Mouse (Mus musculus): ENCODE results near the gene Crim1. TPM values are rescaled to one million over a fixed set of nuclear protein-coding genes. Genes with fewer than 3 reads are reported as not detected.

Crim1 gene
- polyA plus RNA-seq, 1 experiment, result 7.1 TPM

GRCm38 (mm10) chr17:78264116-78264515 is 64.1 kb downstream of the Crim1 start:
- Histone ChIP-seq H3K36me3 (ENCODE audit: control insufficient read depth, insufficient read depth) (no peaks in the 10 kb centered on the region), H3K4me3 (ENCODE audit: insufficient read depth, poor library complexity, severe bottlenecking) (no peak overlapping the region), H3ac (ENCODE audit: control insufficient read depth, insufficient read length, low read depth) (no peak overlapping the region), H3K79me2 (ENCODE audit: control insufficient read depth, insufficient read depth) (peaks cover 13% of the 10 kb centered on the region), H3K27me3 (ENCODE audit: control insufficient read depth, insufficient read depth, insufficient read length) (no peaks in the 10 kb centered on the region), H3K79me3 (ENCODE audit: low read depth) (peaks cover 5% of the 10 kb centered on the region)
- TF ChIP-seq CTCF (IDR thresholded peaks at IDR 0.05; ENCODE audit: control insufficient read depth, insufficient read depth, insufficient read length), result no peak
- TF ChIP-seq CEBPB (IDR thresholded peaks at IDR 0.05; ENCODE audit: low read depth), result no peak
- TF ChIP-seq FOSL1 (IDR thresholded peaks at IDR 0.05; ENCODE audit: insufficient read depth, low read length, poor library complexity, severe bottlenecking), result no peak
- TF ChIP-seq MAX (IDR thresholded peaks at IDR 0.05), result no peak
- no peak for TF ChIP-seq MYOG (IDR thresholded peaks at IDR 0.05; ENCODE audit: control insufficient read depth, extremely low read depth, insufficient read length)
- TF ChIP-seq MYOD1 (IDR thresholded peaks at IDR 0.05; ENCODE audit: control insufficient read depth, insufficient read length, low read depth), result no peak
- no peak for TF ChIP-seq USF1 (IDR thresholded peaks at IDR 0.05; ENCODE audit: low read depth)

- TF ChIP-seq MYOD1 (IDR thresholded peaks at IDR 0.05; ENCODE audit: control insufficient read depth, insufficient read length, low read depth) (no peak), USF1 (IDR thresholded peaks at IDR 0.05; ENCODE audit: low read depth) (no peak), CTCF (IDR thresholded peaks at IDR 0.05; ENCODE audit: control insufficient read depth, insufficient read depth, insufficient read length) (no peak)
Measured at GRCm38 (mm10) chr17:78265135-78265534, 65.1 kb downstream of the Crim1 start.

GRCm38 (mm10) chr17:78266271-78266670 is 66.2 kb downstream of the Crim1 start:
- H3K79me2 ChIP-seq (ENCODE audit: control insufficient read depth, insufficient read depth), result peaks cover 11% of the 10 kb centered on the region
- no peaks in the 10 kb centered on the region for H3K27me3 ChIP-seq (ENCODE audit: control insufficient read depth, insufficient read depth, insufficient read length)
- peaks cover 2% of the 10 kb centered on the region for H3K79me3 ChIP-seq (ENCODE audit: low read depth)
- H3K36me3 ChIP-seq (ENCODE audit: control insufficient read depth, insufficient read depth), result no peaks in the 10 kb centered on the region
- no peak overlapping the region for H3ac ChIP-seq (ENCODE audit: control insufficient read depth, insufficient read length, low read depth)
- TF ChIP-seq CTCF (IDR thresholded peaks at IDR 0.05; ENCODE audit: control insufficient read depth, insufficient read depth, insufficient read length), result no peak
- no peak for TF ChIP-seq MYOD1 (IDR thresholded peaks at IDR 0.05; ENCODE audit: control insufficient read depth, insufficient read length, low read depth)
- TF ChIP-seq MYOG (IDR thresholded peaks at IDR 0.05; ENCODE audit: control insufficient read depth, extremely low read depth, insufficient read length), result no peak
- TF ChIP-seq MAX (IDR thresholded peaks at IDR 0.05), result no peak
- TF ChIP-seq USF1 (IDR thresholded peaks at IDR 0.05; ENCODE audit: low read depth), result no peak
- TF ChIP-seq CEBPB (IDR thresholded peaks at IDR 0.05; ENCODE audit: low read depth), result no peak
- no peak for TF ChIP-seq FOSL1 (IDR thresholded peaks at IDR 0.05; ENCODE audit: insufficient read depth, low read length, poor library complexity, severe bottlenecking)
- no peak overlapping the region for H3K4me3 ChIP-seq (ENCODE audit: insufficient read depth, poor library complexity, severe bottlenecking)

More at GRCm38 (mm10) chr17:78265135-78265534, 65.1 kb downstream of the Crim1 start:
- Histone ChIP-seq H3K27me3 (ENCODE audit: control insufficient read depth, insufficient read depth, insufficient read length) (no peaks in the 10 kb centered on the region), H3K4me3 (ENCODE audit: insufficient read depth, poor library complexity, severe bottlenecking) (no peak overlapping the region), H3K36me3 (ENCODE audit: control insufficient read depth, insufficient read depth) (no peaks in the 10 kb centered on the region), H3ac (ENCODE audit: control insufficient read depth, insufficient read length, low read depth) (no peak overlapping the region), H3K79me3 (ENCODE audit: low read depth) (peaks cover 3% of the 10 kb centered on the region), H3K79me2 (ENCODE audit: control insufficient read depth, insufficient read depth) (peaks cover 13% of the 10 kb centered on the region)

- TF ChIP-seq MAX (IDR thresholded peaks at IDR 0.05) (no peak), MYOG (IDR thresholded peaks at IDR 0.05; ENCODE audit: control insufficient read depth, extremely low read depth, insufficient read length) (no peak)
- H3K27me3 ChIP-seq (ENCODE audit: control insufficient read depth, insufficient read depth, insufficient read length), result no peaks in the 10 kb centered on the region
- H3K4me3 ChIP-seq (ENCODE audit: insufficient read depth, poor library complexity, severe bottlenecking), result no peak overlapping the region
- H3K79me3 ChIP-seq (ENCODE audit: low read depth), result peaks cover 5% of the 10 kb centered on the region
- peaks cover 14% of the 10 kb centered on the region for H3K79me2 ChIP-seq (ENCODE audit: control insufficient read depth, insufficient read depth)
- no peak overlapping the region for H3ac ChIP-seq (ENCODE audit: control insufficient read depth, insufficient read length, low read depth)
- no peaks in the 10 kb centered on the region for H3K36me3 ChIP-seq (ENCODE audit: control insufficient read depth, insufficient read depth)
Measured at GRCm38 (mm10) chr17:78268591-78268990, 68.5 kb downstream of the Crim1 start.

GRCm38 (mm10) chr17:78269311-78269710 is 69.3 kb downstream of the Crim1 start:
- Histone ChIP-seq H3K79me2 (ENCODE audit: control insufficient read depth, insufficient read depth) (peaks cover 14% of the 10 kb centered on the region), H3K27me3 (ENCODE audit: control insufficient read depth, insufficient read depth, insufficient read length) (no peaks in the 10 kb centered on the region), H3K79me3 (ENCODE audit: low read depth) (peaks cover 6% of the 10 kb centered on the region), H3ac (ENCODE audit: control insufficient read depth, insufficient read length, low read depth) (no peak overlapping the region), H3K36me3 (ENCODE audit: control insufficient read depth, insufficient read depth) (no peaks in the 10 kb centered on the region), H3K4me3 (ENCODE audit: insufficient read depth, poor library complexity, severe bottlenecking) (no peak overlapping the region)
- TF ChIP-seq MYOD1 (IDR thresholded peaks at IDR 0.05; ENCODE audit: control insufficient read depth, insufficient read length, low read depth) (no peak), CTCF (IDR thresholded peaks at IDR 0.05; ENCODE audit: control insufficient read depth, insufficient read depth, insufficient read length) (no peak), CEBPB (IDR thresholded peaks at IDR 0.05; ENCODE audit: low read depth) (no peak), MYOG (IDR thresholded peaks at IDR 0.05; ENCODE audit: control insufficient read depth, extremely low read depth, insufficient read length) (no peak), FOSL1 (IDR thresholded peaks at IDR 0.05; ENCODE audit: insufficient read depth, low read length, poor library complexity, severe bottlenecking) (no peak), MAX (IDR thresholded peaks at IDR 0.05) (no peak), USF1 (IDR thresholded peaks at IDR 0.05; ENCODE audit: low read depth) (no peak)

- TF ChIP-seq CEBPB (IDR thresholded peaks at IDR 0.05; ENCODE audit: low read depth) (no peak), FOSL1 (IDR thresholded peaks at IDR 0.05; ENCODE audit: insufficient read depth, low read length, poor library complexity, severe bottlenecking) (no peak), USF1 (IDR thresholded peaks at IDR 0.05; ENCODE audit: low read depth) (no peak), CTCF (IDR thresholded peaks at IDR 0.05; ENCODE audit: control insufficient read depth, insufficient read depth, insufficient read length) (no peak), MYOG (IDR thresholded peaks at IDR 0.05; ENCODE audit: control insufficient read depth, extremely low read depth, insufficient read length) (no peak), MAX (IDR thresholded peaks at IDR 0.05) (no peak), MYOD1 (IDR thresholded peaks at IDR 0.05; ENCODE audit: control insufficient read depth, insufficient read length, low read depth) (no peak)
- no peaks in the 10 kb centered on the region for H3K36me3 ChIP-seq (ENCODE audit: control insufficient read depth, insufficient read depth)
Measured at GRCm38 (mm10) chr17:78270019-78270418, 70.0 kb downstream of the Crim1 start.

More at GRCm38 (mm10) chr17:78270019-78270418, 70.0 kb downstream of the Crim1 start:
- Histone ChIP-seq H3K79me2 (ENCODE audit: control insufficient read depth, insufficient read depth) (peaks cover 14% of the 10 kb centered on the region), H3ac (ENCODE audit: control insufficient read depth, insufficient read length, low read depth) (no peak overlapping the region), H3K4me3 (ENCODE audit: insufficient read depth, poor library complexity, severe bottlenecking) (no peak overlapping the region), H3K79me3 (ENCODE audit: low read depth) (peaks cover 6% of the 10 kb centered on the region), H3K27me3 (ENCODE audit: control insufficient read depth, insufficient read depth, insufficient read length) (no peaks in the 10 kb centered on the region)

Measured in C2C12 (cell line).